Mouse (Mus musculus): ENCODE results near the gene Cpxm1. TPM values are rescaled to one million over a fixed set of nuclear protein-coding genes. Genes with fewer than 3 reads are reported as not detected.

Gene Cpxm1
- polyA plus RNA-seq, 1 experiment from 2014 or later, result 15.3 TPM

- H3K4me2 ChIP-seq (ENCODE audit: low read length), result no peak overlapping the region
- H3K9me3 ChIP-seq (ENCODE audit: control insufficient read depth, low read length), result no peaks in the 10 kb centered on the region
- 72% methylated on average over 2 of the region's 2 CpGs for WGBS
- no peak overlapping the region for H3K9ac ChIP-seq (replicated peaks; ENCODE audit: low read length)
- no peak for DNase-seq
- no peaks in the 10 kb centered on the region for H3K27me3 ChIP-seq (ENCODE audit: control insufficient read depth, insufficient read depth, low read length)
- H3K4me1 ChIP-seq (ENCODE audit: control insufficient read depth, insufficient read depth, low read length), result peaks cover 6% of the 10 kb centered on the region; the same call in 1 of the 2 replicates
- H3K36me3 ChIP-seq (ENCODE audit: control insufficient read depth, insufficient read depth, low read length), result peaks cover 9% of the 10 kb centered on the region; the same call in 1 of the 2 replicates
- no peak for ATAC-seq (ENCODE audit: low FRiP score, low TSS enrichment)
- H3K27ac ChIP-seq (replicated peaks; ENCODE audit: low read depth, low read length), result no peak overlapping the region
- no peak overlapping the region for H3K4me3 ChIP-seq (replicated peaks; ENCODE audit: low read depth, low read length)
Observed at GRCm38 (mm10) chr2:130429851-130430250, 32.5 kb upstream of the Cpxm1 start.

DNA sequence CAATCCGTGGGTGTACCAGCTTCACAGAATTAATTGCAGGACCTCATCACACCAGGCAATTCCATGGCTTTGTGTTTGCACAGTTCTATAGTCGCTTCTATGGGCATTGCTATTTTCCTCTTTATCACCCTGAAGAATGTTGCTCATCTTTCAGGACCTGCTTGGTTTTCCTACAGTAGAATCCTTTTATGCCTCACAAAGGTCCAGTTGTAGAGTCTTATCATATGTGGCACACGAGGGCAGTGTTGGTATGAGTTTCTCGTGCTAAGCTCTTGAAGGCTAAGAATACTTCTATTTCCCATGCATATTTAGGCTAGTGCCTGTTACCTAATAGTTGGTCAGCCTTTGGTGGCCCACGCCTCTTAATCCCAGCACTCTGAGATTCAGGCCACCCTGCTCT lies 27.7 kb upstream of the Cpxm1 start:
- Histone ChIP-seq H3K9me3 (ENCODE audit: control insufficient read depth, low read length) (no peaks in the 10 kb centered on the region), H3K9ac (replicated peaks; ENCODE audit: low read length) (peak overlapping the region; percentile 78), H3K4me1 (ENCODE audit: control insufficient read depth, insufficient read depth, low read length) (peaks cover 19% of the 10 kb centered on the region), H3K27me3 (ENCODE audit: control insufficient read depth, insufficient read depth, low read length) (no peaks in the 10 kb centered on the region), H3K4me2 (ENCODE audit: low read length) (peak overlapping the region; percentile 80), H3K27ac (replicated peaks; ENCODE audit: low read depth, low read length) (peak overlapping the region; percentile 95; the same call in 1 of the 2 replicates), H3K36me3 (ENCODE audit: control insufficient read depth, insufficient read depth, low read length) (no peaks in the 10 kb centered on the region), H3K4me3 (replicated peaks; ENCODE audit: low read depth, low read length) (peak overlapping the region; percentile 73)
- WGBS, result 46% methylated on average over 5 of the region's 5 CpGs
- DNase-seq (peak; percentile 39), ATAC-seq (ENCODE audit: low FRiP score, low TSS enrichment) (no peak)

DNA sequence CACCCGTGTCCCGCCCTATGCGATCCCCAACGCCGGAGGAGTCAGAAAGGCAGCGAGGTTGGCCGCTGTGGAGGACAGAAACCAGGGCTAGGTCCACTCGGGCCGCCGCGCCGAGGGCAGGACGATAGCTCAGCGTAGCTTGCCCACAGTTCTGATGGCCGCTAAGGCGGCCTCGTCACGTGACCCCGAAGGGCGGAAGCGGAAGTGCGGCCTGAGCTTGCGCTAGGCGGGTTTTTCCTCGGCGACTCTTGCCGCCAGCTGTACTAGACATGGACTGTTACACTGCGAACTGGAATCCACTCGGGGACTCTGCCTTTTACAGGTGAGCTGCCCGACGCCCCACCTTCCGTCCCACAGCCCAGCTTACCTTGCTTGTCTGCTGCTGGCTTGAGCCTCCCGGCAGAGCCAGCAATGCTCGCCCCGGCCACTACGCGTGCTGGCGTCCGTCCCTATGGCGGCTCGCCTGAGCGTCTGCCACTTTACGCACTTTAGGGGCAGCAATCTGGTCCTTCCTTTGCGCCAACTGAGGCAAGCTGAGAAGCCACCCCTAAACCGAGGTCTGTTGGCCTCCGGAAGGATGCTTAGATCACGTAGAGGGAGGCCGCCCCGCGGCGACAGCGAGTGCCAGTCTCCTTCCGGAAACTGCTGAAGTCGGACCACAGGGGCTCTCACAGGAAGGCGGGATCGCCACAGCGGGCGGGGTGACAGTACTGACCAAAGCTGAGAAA lies 26.9 kb upstream of the Cpxm1 start, which contains the start of the genes Vps16 and Pced1a:
TSS of gene Vps16 (plus strand) at position 214 of the 728 bp plus-strand sequence.
TSS of gene Pced1a (minus strand) at position 576 of the 728 bp plus-strand sequence.
- under 1% methylated on average over 58 of the region's 58 CpGs for WGBS
- Histone ChIP-seq H3K9ac (replicated peaks; ENCODE audit: low read length) (peak within 1 kb of the TSS; percentile 78), H3K36me3 (ENCODE audit: control insufficient read depth, insufficient read depth, low read length) (peaks cover 1% of the 10 kb centered on the region; the same call in 1 of the 2 replicates), H3K27ac (replicated peaks; ENCODE audit: low read depth, low read length) (peak within 1 kb of the TSS; percentile 95), H3K9me3 (ENCODE audit: control insufficient read depth, low read length) (no peaks in the 10 kb centered on the region), H3K4me3 (replicated peaks; ENCODE audit: low read depth, low read length) (peak within 1 kb of the TSS; percentile 73), H3K4me1 (ENCODE audit: control insufficient read depth, insufficient read depth, low read length) (peaks cover 19% of the 10 kb centered on the region), H3K4me2 (ENCODE audit: low read length) (peak within 1 kb of the TSS; percentile 80), H3K27me3 (ENCODE audit: control insufficient read depth, insufficient read depth, low read length) (no peaks in the 10 kb centered on the region)
- DNase-seq (peak; percentile 97), ATAC-seq (ENCODE audit: low FRiP score, low TSS enrichment) (peak; percentile 96)

DNA sequence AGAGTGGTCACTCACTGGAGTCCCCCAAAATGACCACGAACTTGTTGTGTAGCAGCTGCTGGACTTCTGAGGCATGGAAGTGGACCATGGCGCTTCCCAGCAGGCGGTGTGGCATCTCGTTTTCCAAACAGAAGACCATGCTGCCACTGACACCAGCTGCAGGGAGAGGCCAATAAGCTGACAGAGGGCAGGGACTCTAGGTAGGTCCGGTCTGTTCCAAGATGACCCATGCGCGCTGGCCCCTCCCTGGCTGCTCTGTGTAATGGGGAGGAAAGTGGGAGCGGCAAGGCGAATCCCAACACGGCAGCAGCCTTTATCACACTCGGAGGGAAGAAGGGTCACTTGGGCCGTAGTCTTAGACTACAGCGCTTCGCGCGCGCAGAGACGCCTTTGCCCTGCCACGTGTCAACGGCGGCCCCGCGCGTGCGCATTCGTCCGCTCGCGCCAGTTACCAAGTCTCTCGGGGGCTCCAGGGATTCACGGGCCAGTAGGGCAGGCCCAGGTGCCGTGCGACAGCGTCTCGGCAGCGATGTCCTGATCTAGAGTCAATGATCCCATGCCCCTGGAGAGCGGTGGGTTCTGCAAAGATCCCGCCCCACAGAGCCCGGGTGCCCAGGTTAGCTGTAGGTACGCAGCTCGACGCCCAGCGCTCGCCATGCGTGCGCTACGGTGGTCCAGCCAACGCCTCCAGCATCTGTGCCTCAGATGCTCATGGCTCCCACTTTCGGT lies 26.2 kb upstream of the Cpxm1 start:
- peak overlapping the region; percentile 73 for H3K4me3 ChIP-seq (replicated peaks; ENCODE audit: low read depth, low read length)
- peak; percentile 74 for ATAC-seq (ENCODE audit: low FRiP score, low TSS enrichment)
- H3K36me3 ChIP-seq (ENCODE audit: control insufficient read depth, insufficient read depth, low read length), result peaks cover 8% of the 10 kb centered on the region; the same call in 1 of the 2 replicates
- H3K27me3 ChIP-seq (ENCODE audit: control insufficient read depth, insufficient read depth, low read length), result no peaks in the 10 kb centered on the region
- no peaks in the 10 kb centered on the region for H3K9me3 ChIP-seq (ENCODE audit: control insufficient read depth, low read length)
- H3K9ac ChIP-seq (replicated peaks; ENCODE audit: low read length), result peak overlapping the region; percentile 78
- WGBS, result 15% methylated on average over 49 of the region's 49 CpGs
- H3K4me2 ChIP-seq (ENCODE audit: low read length), result peak overlapping the region; percentile 80
- peak; percentile 94 for DNase-seq
- peaks cover 19% of the 10 kb centered on the region for H3K4me1 ChIP-seq (ENCODE audit: control insufficient read depth, insufficient read depth, low read length)
- peak overlapping the region; percentile 95 for H3K27ac ChIP-seq (replicated peaks; ENCODE audit: low read depth, low read length)

GRCm38 (mm10) chr2:130421781-130422620 lies 24.6 kb upstream of the Cpxm1 start:
- H3K4me1 ChIP-seq (ENCODE audit: control insufficient read depth, insufficient read depth, low read length), result peaks cover 19% of the 10 kb centered on the region
- H3K27me3 ChIP-seq (ENCODE audit: control insufficient read depth, insufficient read depth, low read length), result no peaks in the 10 kb centered on the region
- no peak overlapping the region for H3K9ac ChIP-seq (replicated peaks; ENCODE audit: low read length)
- WGBS, result 97% methylated on average over 26 of the region's 26 CpGs
- ATAC-seq (ENCODE audit: low FRiP score, low TSS enrichment) (no peak), DNase-seq (no peak)
- no peak overlapping the region for H3K4me3 ChIP-seq (replicated peaks; ENCODE audit: low read depth, low read length)
- peaks cover 11% of the 10 kb centered on the region; the same call in 1 of the 2 replicates for H3K36me3 ChIP-seq (ENCODE audit: control insufficient read depth, insufficient read depth, low read length)
- no peak overlapping the region for H3K27ac ChIP-seq (replicated peaks; ENCODE audit: low read depth, low read length)
- H3K9me3 ChIP-seq (ENCODE audit: control insufficient read depth, low read length), result no peaks in the 10 kb centered on the region
- no peak overlapping the region for H3K4me2 ChIP-seq (ENCODE audit: low read length)

DNA sequence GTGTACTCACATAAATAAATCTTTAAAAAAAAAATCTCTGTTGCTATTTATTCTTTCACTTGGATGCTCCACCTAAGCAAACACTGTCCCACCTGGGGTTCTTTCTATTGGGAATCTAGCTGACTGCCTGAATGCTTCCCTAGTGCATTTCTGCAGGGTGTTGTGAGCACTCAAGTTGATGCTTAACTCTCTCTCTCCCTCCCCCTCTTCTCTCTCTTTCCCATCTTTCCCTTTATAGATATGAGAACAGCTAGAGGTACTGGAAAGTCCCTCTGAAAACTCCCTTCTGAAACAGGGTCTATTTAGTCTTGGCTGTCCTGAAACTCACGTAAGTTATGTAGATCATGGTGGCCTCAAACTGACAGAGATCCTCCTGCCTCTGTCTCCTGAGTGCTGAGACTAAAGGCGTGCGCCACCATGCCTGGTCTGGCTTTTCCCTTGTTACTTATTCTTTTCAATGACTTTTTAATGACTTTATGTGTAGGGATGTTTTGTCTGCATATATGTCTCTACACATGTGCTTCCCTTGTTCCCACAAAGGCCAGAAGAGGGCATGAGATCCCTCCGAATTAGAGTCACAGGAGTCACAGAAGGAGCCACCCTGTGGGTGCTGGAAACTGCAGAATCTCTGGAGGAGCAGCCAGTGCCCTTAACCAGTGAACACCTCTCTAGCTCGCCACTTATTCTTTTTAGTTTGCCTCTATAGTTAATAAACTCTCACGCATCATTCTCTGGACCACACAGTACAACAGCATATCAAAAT lies 16.9 kb upstream of the Cpxm1 start:
- DNase-seq (peak; percentile 4), ATAC-seq (ENCODE audit: low FRiP score, low TSS enrichment) (no peak)
- Histone ChIP-seq H3K9ac (replicated peaks; ENCODE audit: low read length) (no peak overlapping the region), H3K4me3 (replicated peaks; ENCODE audit: low read depth, low read length) (no peak overlapping the region), H3K27me3 (ENCODE audit: control insufficient read depth, insufficient read depth, low read length) (no peaks in the 10 kb centered on the region), H3K4me2 (ENCODE audit: low read length) (no peak overlapping the region), H3K9me3 (ENCODE audit: control insufficient read depth, low read length) (no peaks in the 10 kb centered on the region), H3K36me3 (ENCODE audit: control insufficient read depth, insufficient read depth, low read length) (peaks cover 10% of the 10 kb centered on the region; the same call in 1 of the 2 replicates), H3K4me1 (ENCODE audit: control insufficient read depth, insufficient read depth, low read length) (no peaks in the 10 kb centered on the region), H3K27ac (replicated peaks; ENCODE audit: low read depth, low read length) (no peak overlapping the region)
- 76% methylated on average over 6 of the region's 6 CpGs for WGBS

DNA sequence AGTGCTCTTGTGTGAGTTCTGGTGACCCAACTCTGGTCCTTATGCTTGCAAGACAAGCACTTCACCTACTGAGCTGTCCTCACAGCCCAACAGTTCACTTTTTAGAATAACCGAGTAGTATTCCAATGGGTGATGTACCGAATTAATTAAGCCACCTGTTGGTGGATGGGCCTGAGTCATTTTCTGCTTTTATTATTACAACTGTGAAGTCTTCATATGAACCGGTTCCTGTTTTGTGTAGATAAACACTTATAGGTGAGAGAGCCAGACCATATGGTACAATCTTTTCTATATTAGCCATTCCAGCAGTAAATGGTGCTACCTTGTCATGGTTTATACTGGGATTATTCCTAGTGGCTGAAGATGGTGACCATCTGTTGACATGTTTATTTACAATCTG lies 15.4 kb upstream of the Cpxm1 start:
- no peaks in the 10 kb centered on the region for H3K4me1 ChIP-seq (ENCODE audit: control insufficient read depth, insufficient read depth, low read length)
- no peak overlapping the region for H3K4me2 ChIP-seq (ENCODE audit: low read length)
- no peak for DNase-seq
- H3K4me3 ChIP-seq (replicated peaks; ENCODE audit: low read depth, low read length), result no peak overlapping the region
- ATAC-seq (ENCODE audit: low FRiP score, low TSS enrichment), result no peak
- no peak overlapping the region for H3K27ac ChIP-seq (replicated peaks; ENCODE audit: low read depth, low read length)
- H3K9ac ChIP-seq (replicated peaks; ENCODE audit: low read length), result no peak overlapping the region
- no peaks in the 10 kb centered on the region for H3K9me3 ChIP-seq (ENCODE audit: control insufficient read depth, low read length)
- no peaks in the 10 kb centered on the region for H3K27me3 ChIP-seq (ENCODE audit: control insufficient read depth, insufficient read depth, low read length)
- 82% methylated on average over 3 of the region's 3 CpGs for WGBS
- H3K36me3 ChIP-seq (ENCODE audit: control insufficient read depth, insufficient read depth, low read length), result no peaks in the 10 kb centered on the region
